Mouse (Mus musculus): Measurements from ENCODE around the gene Trpm6.

The Trpm6 gene

DNA sequence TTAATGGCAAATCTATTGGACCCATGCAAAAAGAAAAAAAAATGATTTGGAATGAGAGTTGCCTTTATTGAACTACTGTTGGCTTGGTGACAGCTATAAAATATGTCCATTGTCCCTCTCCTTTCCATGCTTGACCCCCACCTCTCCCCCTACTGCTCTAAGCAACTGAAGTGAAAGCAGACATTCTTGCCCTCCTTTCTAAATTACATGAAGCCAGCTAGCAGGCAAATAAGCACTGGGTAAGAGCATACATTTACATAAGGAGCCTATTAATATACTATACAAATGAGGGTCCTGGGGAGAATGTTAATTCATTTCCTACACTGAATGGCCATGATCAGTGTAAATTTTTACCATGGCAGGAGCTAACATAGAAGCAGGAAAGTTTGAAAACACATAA, 148.5 kb downstream of the Trpm6 start:
- no peak for DNase-seq

DNA sequence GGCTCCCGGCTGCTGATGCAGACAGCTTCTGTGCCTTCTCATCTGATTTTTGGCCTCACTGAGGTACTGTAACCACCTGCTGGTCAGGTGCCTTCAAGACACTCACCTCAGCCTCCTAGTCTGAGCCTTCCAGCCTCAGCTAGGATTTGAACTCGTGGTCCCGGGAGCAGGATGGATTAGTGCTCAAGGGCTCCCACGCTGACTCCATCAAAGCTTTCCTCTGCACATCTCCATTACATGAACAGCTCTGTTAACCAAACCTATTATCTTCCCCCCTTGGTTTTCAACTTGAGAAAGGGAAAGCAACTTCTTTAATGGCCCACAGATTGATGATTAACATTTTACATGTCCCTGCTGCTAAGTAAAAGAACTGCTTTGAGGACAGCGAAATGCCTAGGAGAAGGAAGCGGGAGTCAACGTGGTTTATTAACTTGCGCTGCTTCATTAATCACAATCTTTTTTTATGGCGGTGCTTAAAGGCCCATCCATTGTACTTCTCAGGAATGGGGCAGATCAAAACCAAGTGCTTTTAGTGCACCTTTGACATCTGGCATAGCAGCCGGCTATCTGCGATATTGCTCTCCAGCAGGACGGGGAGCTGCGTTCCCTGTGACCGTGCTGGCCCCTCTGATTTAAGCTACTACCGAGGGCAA, 152.4 kb downstream of the Trpm6 start:
- no peak for DNase-seq

DNA sequence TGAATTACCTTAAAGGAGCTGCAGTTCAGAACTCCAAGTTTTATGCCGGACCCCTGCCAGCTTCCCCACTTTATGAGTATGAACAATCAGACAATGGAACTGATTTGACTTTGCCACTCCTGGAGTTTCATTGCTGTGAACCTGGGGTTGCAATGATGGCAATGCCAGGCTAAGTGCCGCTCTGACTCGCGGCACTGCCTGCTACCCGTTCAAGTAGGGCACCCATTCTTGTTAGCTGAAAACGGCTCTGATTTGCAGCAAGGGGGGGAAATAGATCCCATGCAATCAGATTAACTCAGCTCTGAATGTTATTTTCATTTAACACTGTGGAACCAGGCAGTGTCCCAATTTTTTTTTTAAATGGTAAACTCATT, 152.9 kb downstream of the Trpm6 start:
- no peak for DNase-seq

DNA sequence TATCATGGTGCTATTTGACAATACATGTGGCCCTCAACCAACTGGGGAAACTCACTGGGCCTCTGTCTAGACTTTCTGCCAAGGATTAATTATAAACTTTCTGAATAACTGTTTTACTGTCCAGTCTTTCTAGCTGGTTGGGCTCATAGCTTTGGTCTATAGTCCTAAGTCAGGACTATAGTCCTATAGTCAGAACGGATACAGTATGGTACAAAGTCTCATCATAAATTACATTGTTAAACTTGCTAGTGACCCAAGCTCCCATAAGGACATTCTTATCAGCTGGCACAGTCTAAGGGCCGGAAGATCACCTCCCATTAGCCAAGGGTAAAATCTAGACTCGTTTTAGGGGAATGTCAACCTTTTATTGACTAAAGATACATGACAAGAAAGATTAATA, 155.7 kb downstream of the Trpm6 start:
- no peak for DNase-seq

DNA sequence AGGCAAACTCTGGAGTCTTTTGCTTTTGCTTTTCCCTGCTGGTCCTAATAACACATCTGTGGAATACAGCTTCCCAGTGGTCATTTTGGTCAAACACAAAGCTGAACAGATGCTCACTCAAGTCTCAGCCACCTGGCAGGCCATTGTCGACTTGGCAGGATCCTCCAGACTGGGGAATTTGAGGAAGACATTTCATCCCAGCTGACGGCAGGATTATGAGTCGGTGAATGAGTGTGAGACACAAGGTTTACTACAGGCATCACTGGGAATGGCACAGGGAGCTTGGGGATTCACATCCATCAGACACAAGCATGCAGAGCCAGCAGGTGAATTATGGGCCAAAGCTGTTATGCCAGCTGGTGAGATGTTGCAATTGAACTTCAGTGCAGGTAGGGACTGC, 159.9 kb downstream of the Trpm6 start:
- DNase-seq, result no peak

DNA sequence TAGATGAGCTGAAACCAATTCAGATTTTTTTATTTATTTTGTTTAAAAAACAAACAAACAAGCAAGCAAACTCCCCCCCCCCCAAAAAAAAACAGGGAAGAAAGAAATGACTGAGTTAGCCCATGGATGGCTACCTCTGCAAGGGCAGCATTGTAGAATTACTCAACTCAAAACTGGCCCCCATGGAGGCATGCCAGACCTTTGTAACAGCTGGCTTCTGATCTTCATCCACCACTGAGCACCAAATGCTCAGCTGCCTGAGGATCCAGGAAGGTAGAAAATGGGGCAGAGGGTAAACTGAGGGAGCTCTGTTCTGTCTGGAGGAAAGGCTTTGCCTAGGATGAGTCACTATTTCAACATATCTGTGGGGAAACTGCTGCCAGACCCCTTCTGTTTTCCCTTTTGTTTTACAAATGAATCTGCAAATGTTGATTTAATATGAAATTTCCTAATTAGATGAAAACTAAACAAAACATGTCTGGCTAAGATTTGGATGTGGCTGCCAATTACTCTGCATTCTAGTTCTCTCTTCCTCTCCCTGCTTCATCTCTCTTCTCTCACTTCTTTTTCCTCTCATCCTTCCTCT, 162.1 kb downstream of the Trpm6 start:
- DNase-seq, result no peak

DNA sequence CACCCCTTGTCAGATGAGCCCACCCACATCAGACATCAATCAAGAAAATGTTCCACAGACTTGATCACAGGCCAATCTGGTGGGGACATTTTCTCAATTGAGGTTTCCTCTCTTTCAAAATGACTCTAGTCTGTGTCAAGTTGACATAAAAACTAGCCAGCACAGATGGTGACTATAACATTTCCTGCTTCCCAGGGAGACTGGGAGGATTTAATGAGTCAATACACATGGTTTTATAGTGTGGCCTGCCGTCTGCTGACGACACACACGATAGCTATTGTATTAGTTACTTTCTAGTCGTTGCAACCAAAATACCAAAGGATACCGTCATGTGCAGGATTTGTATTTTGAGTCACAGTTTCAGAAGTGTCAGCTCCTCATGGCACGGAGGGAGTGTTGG, 191.6 kb downstream of the Trpm6 start:
- no peak for DNase-seq
